Mouse (Mus musculus): ENCODE measurements around the gene Aco1.
"Not testable (repeated sequence)": the region's sequence is repeated elsewhere in the genome, so short reads cannot be mapped to it uniquely, and the experiment has no call there.

Gene Aco1

DNA sequence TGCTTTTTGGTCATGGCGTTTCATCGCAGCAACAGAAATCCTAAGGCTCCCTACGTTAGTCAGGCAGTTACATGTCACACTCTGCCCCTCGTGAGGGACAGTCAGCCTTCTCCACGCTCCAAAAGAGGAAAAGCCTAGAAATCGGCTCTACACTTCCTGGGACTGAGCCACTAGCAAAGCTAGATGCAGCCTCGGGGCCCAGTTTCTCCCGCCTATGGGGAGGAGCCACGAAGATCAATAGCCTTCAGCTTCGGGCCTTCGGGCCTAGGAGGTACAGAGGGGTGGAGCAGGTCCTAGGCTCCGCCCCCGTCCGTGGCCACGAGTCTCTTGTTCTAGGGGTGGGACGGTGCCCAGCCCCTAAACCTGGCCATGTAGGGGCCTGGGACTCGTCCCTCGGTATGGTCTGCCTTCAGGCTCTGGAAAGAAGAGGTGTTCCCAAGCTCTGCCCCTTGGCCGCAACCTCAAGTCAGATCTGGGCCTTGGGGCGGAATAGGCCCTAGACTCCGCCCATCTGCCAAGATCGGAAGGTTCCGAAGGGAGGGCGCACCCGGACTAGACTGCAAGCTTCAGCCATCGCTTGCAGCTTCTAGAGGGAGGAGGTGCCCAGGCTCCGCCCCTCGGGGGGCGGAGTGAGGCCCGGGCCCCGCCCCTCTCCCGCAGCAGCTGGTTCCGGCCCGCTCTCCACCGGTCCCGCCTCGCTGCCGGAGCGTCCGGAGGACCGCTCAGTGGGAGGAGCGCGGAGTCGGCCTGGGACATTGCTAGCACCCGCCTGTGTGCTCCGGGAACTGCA is at the start of gene Aco1:
Gene Aco1 (plus strand): TSS at position 339 of the 790 bp plus-strand sequence.
- DNase-seq (ENCODE audit: low spot score in 2 of 2), result peak; percentile 98

DNA sequence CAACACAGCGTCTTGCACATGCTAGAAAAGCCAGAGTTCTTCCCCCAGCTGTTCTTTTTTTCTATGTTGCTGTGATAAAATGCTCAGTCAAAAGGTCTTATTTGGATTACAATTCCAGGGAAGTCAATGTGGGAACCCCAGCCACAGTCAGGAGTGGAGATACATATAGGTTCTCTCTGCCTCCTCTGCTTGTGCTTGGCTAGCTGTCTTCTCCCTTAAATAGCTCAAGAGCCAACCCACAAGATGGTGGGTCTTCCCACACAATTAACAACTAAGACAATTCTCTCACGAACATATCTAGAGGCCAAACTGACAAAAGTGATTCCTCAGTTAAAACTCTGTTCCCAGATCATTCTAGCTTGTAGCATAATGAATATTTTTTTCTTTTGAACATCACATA is 47.9 kb upstream of the Aco1 start:
- no peak for DNase-seq (ENCODE audit: low spot score in 2 of 2)

DNA sequence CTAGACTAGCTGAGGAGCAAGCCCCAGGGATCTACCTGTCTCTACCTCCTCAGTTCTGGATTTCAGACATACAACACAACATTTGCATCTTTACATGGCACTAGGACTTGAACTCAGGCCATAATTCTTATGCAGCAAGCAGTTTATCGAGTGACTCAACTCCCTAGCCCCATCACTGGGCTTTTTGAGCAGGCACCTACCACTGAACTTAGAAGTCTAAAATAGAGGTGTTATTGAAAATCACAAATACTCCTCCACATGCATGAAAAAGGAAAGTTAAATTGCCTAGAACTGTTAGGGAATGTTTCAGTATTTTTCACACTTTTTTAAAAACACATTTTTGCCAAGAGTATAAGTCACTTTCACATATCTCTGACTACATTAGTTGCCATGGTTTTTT is 39.9 kb upstream of the Aco1 start:
- DNase-seq (ENCODE audit: low spot score in 2 of 2), result no peak

DNA sequence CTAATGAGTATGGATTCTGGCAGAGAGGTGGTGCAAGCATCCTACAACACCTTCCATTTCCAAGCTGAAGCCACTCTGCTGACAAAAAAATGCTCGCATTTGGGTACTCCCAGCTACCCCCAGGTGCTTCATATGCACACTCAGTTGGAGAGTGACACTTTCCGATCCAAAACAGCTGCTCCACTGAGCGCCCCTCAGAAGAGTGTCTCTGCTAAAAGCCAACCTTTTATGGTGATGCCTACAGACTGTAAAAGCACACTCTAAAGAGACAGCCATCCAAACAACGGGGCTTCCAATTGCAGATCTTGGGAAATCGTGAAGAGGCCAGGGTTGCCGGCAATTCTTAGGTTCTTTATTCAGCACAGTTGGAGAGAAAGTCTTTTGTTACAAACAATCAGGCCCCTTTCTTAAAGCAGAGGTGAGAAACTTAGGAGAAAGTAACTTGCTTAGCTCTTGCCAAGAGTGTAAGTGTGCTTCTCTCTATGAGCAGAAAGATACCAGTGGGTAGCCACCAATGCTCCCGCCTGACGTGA is 36.8 kb upstream of the Aco1 start:
- DNase-seq (ENCODE audit: low spot score in 2 of 2), result no peak

DNA sequence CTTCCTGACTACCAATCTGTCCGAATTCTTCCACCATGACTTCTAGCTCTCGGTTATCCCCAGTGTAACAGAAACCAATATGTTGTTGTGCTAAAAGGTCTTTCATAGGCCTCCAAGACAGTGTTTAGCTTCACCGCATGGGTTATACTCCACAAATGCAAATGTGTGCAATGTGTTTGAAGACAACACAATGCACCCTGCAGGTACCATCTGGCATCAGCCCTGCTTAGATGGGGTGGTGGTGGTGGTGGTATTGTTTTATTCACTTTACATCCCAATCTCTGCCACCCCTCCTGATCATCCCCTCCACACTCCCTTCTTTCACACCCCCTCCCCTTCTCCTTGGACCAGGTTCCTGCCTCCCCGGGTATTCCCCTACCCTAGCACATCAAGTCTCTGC is 34.9 kb upstream of the Aco1 start:
- no peak for DNase-seq (ENCODE audit: low spot score in 2 of 2)

DNA sequence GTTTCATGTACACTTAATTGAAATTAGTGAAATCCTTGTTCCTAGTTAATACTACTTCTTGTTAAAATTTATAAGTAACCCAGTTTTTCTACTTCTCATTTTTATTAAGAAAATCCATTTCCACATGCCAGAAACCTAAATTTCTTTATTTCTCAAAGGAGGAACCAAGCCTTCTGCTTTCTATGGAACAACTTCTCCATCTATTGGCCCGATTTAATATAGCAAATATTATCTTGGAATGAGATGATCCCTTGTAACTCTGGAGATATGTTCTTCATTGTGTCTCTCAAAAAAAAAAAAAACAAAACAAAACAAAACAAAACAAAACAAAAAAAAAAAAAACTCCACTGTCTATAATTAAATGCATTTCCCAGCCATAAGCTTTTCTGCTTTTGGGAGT is 29.7 kb upstream of the Aco1 start:
- no peak for DNase-seq (ENCODE audit: low spot score in 2 of 2)

DNA sequence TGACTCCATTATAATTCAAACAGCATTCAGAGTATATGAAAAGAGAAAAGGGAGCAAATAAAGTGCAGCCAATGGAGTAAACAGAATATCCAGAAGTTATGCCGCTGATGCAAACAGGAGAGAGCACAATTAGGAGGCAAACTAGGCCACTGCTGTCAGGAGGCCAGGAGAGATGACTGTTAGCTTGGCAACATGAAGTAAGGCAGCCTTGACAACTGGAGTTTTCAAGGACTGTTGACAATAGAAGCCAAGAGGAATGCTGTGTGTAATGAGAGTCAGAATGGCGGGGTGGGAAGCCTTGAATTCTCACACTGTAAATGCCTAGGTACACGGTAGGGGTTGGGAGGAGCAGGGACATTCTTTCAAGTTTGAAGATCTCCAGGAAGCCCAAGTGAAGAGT is 21.7 kb upstream of the Aco1 start:
- no peak for DNase-seq (ENCODE audit: low spot score in 2 of 2)

DNA sequence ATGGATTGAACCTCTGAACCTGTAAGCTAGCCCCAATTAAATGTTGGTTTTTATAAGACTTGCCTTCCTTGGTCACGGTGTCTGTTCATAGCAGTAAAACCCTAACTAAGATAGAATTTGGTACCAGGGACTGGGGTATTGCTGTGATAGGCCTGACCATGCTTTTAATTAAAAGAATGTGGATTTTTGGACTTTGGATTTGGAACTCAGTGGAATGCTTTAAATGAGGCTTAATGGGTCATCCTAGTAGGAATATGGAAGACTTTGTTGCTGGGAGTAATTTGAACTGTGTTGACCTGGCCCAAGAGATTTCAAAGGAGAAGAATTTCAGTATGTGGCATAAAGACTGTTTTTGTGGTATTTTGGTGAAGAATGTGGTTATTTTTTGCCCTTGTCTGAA is 20.6 kb upstream of the Aco1 start:
- DNase-seq (ENCODE audit: low spot score in 2 of 2), result not testable (repeated sequence)

DNA sequence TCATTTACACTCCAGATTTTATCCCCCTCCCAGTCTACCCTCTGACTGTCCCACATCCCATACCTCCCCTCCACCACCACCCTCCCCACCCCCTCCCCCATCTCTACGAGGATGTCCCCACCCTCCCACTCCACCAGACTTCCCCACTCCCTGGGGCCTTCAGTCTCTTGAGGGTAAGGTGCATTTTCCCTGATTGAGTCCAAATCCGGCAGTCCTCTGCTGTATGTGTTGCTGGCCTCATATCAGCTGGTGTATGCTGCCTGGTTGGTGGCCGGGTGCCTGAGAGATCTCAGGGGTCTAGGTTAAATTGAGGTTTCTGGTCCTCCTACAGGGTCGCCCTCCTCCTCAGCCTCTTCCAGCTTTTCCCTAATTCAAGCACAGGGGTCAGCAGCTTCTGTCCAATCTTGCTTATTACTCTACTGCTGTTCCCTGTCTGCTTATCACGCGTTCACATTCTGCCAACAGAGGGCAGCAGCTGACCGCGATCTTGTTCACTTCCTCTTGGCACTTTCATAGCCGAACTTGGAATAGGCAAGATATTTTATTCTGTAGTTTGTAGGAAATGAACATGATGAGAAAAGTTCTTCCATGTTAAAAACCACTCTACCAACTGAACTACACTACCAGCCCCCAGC is 8.3 kb upstream of the Aco1 start:
- peak in 1 of 2 experiments; percentile 76 for DNase-seq (ENCODE audit: low spot score in 2 of 2)

DNA sequence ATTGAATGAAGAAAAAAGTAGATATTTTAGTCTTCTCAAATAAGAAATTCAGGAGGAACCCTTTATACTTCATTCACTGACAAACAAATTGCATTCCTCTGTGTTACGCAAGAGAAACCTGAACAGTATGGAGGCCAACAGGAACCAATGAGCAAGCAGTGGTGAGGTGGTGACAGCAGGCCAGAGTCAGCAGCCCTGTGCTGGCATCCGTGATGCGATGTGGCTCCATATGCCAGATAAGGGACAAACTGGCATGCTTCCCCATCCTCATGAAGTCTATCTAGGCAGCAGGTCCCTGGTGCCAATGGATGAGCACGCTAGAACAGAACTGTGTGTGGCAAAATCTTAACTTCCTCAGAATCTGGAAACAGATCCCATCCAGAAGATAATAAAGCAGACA is 6.4 kb upstream of the Aco1 start:
- no peak for DNase-seq (ENCODE audit: low spot score in 2 of 2)

DNA sequence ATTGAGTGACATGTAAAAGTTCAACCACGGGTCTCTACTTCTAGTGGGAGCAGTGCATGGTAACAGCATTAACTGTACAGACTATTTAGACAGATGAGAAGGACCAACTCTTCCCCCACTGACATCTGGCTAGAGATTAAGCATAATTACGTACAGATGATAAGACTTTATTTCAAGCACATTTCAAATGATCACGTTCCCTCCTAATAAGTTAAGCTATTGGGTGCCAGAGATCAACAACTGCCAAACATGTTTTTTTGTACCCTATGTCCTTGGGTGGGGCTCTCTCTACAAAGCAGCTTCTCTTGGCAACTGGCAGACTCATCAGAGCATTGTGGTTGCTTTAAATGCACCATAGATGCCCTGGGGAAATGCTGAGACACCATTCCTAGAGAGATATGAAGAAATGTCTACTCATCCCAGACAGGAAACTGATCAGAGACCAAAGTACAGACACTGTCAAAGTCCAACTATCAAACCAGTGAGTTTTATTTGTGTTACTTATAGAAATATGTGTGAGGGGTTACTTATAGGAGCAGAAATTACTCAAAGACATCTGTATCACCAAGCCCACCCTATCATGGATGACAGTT is 3.1 kb upstream of the Aco1 start:
- DNase-seq (ENCODE audit: low spot score in 2 of 2), result no peak

DNA sequence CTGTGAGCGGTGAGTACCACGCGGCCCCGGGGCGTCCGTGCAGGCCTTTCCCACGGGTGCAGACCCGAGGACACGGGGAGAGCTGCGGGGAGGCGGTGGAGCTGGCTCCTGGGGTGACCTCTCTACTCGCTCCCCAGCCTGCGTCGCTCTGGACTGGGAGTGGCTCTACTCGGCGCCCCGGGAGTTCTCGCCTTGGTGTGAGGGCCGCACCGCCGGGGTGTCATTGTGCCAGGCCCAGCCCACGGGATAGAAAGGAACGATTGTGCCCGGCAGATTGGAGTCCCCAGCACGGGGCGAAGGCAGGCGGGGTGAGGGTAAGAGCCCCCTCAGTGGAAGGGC is 621 bp downstream of the Aco1 start:
- no peak for DNase-seq (ENCODE audit: low spot score in 2 of 2)

DNA sequence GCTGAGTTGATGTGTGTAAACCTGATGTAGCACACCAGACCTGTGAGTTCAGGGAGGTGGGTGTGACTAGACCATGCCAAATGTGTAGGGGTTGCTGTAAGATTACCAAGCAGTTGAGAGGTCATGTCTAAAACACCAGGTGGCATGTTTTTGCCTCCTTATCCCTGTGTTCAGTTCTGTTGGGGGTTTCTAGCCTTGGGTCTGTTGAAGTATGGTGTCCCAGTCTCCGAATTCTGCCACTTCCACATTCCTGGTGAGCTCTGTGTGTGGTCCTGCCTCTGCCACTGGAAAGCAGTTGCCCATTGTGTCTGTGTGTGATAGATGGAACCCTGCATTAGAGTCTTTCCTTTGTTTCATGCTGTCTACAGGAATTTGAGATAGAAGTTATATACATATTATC is 1.7 kb downstream of the Aco1 start:
- DNase-seq (ENCODE audit: low spot score in 2 of 2), result no peak

DNA sequence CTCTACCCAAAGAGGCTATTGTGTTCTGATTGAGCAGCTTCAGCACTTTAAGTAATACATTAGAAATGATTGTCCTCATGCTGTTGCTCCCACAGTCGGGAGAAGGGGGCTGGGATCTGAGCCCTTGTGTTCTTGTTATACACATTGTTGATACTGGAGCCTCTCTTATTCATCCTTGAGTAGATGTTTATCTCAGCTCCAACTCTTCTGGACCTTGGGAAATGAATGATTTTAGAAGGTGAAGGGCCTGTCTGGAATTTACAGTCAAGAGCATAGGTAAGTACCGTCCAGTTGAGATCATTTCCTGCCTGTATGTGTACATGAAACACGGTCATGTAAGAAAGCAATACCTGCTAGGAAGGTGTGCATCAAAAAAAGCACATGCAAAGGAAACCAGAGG is 2.1 kb downstream of the Aco1 start:
- DNase-seq (ENCODE audit: low spot score in 2 of 2), result no peak

DNA sequence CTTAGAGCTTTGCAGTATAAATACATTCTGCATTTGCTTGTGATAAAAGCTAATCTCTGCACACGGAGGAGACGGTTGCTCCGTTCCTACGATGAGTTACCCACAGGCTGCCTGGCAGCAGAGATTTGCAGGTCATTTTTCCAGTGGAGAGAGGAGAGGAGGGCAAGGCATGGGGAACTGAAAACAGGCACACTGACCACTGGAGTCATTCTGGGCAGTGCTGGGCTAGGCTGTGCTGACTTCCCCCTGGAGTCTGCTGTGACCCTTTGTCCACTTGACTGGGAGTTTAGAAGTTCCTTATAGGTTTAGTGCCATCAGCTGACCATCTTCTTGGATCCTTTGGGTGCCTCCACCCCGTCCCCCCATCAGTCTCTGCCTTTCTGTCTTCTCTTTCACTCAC is 5.4 kb downstream of the Aco1 start:
- peak in 1 of 2 experiments; percentile 29 for DNase-seq (ENCODE audit: low spot score in 2 of 2)

DNA sequence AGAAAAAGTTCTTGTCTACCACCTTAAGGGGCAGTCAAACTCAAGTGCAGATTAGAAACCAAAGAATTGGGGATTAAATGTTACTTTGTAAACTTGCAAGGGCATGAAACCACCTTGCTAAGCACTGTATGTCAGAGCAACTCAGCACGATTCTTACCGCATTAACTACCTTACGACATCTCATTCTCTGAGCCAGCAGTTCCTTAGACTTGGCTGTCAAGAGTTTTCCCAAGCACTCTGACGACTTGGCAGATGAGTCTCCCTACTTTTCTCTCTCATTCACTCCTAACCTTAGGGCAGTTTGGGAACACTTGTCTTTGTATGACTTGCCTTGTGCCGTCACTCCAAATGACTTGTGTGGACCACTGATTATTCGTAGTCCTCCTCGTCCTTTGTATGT is 7.2 kb downstream of the Aco1 start:
- no peak for DNase-seq (ENCODE audit: low spot score in 2 of 2)

DNA sequence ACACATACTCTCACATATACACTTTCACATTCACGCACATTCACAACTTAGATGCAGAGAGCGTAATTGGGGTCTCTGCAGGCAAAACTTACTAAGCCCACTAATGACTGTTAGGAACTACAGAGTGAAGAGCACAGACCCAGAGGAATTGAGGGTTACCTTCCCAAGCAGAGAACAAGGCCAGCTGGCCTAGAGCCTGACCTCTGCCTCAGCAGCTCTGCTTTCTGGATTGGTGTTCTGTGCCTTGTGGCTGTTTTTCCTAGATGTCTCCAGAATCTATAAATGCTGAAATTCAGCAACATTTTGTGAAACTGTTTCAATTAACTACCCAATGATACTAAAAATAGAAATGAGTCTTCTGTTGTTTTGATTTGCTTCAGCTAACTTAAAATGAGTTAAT is 9.9 kb downstream of the Aco1 start:
- no peak for DNase-seq (ENCODE audit: low spot score in 2 of 2)

DNA sequence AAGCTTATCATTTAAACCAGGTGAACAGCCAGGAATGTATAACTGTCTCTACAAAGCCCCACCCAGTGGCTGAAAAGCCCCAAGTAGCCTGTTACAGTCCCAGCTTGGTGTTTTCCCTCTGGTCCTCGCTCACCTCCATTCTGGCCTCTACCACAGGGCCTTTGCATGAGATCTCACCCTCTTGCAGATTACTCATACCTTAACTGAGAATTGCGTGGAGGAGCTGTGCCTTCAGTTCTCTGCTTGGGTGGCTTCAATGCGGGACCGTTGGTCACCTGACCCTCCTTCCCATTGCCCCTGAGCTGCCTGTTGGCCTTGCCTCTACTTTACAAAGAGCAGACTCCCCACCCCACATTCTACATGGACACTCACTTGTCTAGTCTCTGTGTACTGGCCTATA is 10.6 kb downstream of the Aco1 start:
- no peak for DNase-seq (ENCODE audit: low spot score in 2 of 2)

DNA sequence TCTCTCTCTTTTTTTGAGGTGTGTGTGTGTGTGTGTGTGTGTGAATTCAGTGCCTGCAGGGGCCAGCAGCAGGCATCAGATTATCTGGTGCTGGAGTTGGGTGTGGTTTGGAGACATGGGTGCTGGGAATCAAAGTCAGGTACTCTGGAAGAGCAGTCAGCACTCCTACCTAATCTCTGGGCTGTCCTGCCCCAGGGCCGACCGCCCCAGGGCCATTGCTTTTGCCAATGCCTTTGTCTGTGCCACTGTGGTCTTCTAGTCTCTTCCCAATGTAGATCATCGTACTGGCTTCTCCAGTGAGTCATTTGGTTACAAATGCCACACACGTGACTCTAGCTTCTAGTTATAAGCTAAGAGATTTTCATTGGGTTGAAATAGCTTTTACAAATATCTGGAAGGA is 11.9 kb downstream of the Aco1 start:
- DNase-seq (ENCODE audit: low spot score in 2 of 2), result no peak

DNA sequence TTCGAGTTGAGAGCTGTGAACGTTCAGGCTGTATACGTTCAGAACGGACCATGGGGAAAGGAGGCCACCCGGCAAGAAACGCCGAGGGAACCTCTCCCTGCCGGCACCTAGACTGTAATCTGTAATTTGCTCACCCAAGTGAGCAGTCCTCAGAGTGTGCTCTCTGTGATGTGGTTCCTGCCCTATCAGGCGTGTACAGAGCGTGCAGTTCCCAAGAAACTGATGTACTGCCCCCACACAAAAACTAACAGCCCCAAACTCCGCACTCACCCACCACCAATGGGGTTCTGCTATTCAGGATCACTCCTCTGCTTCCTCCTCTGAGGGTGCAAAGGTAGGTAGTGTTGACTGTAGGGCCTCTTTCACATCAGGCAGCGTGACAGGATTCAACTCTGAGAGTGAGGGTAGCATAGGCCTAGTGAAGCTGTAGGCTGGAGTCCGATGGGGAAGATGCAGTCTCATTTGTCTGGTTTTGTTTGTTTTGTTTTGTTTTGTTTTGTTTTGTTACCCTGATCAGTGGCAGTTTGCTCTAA is 12.7 kb downstream of the Aco1 start:
- no peak for DNase-seq (ENCODE audit: low spot score in 2 of 2)

DNA sequence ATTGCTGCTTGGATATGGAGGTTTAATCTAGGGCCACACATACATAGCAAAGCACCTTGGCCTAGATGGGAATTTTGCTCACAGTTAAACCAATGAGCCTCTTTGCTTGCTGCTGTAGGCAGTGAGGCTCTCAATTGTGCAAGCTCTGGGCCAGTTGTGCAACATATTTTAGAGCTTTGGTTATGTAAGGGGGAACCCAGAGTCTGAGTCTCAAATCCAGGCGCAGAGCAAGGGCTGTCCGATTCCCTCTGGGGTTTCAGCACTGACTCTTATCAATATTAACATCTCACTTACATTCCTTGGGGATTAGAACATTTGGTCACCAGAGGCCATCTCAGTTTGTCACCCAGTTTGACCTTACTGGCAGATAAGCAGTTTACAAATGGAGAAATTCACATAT is 13.3 kb downstream of the Aco1 start:
- peak; percentile 44 to 51 for DNase-seq (ENCODE audit: low spot score in 2 of 2)

DNA sequence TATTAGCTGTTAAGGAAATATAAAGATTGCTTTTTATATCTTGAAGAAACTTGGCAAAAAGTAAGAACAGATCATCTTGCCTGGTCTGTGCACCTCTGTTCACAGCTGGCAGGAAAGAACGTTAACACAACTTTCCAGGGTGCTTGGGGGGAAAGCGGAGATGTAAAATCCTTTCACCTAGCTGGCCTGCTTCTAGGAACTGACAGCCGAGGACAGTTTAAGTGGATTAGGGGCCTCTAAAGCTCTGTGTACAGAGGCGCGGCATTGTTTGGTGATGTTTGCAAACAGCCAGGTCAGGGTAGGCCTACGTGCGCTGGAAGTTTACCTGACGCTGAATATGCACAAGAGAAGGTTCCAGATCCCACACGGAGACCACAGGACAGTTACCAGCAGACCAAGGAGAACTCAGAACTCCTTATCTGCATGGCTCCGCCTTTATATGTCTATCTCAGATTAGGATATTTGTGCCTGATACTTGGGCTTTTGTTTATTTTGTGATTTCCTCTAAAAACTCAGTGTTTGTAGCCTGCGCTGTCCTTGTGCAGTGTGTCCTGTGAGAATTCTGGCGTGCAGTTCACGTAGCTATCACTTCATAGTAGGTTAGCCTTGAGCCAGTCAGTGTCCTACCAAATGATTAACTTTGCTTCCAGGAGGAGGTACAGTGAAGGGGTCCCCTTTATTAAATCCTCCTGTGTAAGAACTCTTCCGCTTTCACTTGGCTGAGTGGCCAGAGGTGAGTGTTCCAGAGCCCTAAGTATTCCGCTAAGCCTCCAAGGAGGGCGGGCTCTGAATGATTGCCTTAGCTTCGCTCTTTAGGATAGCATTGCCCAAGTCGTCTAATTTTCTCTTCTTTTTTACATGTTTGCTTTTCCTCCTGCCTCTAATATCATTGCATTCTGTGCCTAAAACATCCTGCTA is 14.0 kb downstream of the Aco1 start:
- DNase-seq (ENCODE audit: low spot score in 2 of 2), result no peak

Measured in heart, adult 9 months (tissue).